ENCODE assay signal across 8 mouse cellular contexts in the genomic region with DNA sequence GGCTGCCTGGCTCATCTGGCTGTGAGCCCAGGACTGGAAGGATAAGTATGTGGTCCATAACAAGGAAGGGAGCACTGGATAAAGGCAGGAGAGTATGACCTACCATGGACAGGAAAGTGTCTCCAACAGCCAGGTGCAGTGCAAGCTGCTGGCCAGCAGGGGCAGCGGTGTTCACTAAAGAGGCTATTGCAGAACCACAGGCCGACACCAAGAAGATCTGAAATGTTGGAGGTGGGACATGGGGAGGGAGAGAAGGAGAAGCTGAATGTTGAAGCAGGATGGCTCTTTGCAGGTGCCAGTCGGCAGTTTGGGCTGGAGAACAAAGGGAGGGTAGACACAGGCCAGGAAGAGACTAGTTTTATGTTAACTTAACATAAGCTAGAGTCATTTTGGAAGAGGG. TPM values are rescaled to one million over a fixed set of nuclear protein-coding genes. Genes with fewer than 3 reads are reported as not detected.
DNase-seq lines count a peak whose midpoint lies in the region; ATAC-seq and TF ChIP-seq lines count a peak whose summit lies in the region.

No protein-coding gene starts in this region.

- 61% methylated on average over 3 of the region's 3 CpGs for WGBS in hindbrain, postnatal 0 days
- 70% methylated on average over 3 of the region's 3 CpGs for WGBS in hindbrain, embryonic 16.5 days

- no peak overlapping the region for H3K4me2 ChIP-seq in hindbrain, postnatal 0 days (ENCODE audit: low read depth, low read length)
- H3K4me2 ChIP-seq in hindbrain, embryonic 16.5 days (ENCODE audit: low read length), result no peak overlapping the region

- no peak overlapping the region for H3K9ac ChIP-seq in hindbrain, postnatal 0 days (replicated peaks; ENCODE audit: low read length)
- H3K9ac ChIP-seq in hindbrain, embryonic 16.5 days (ENCODE audit: low read depth, low read length), result no peak overlapping the region

- no peak overlapping the region for H3K27ac ChIP-seq in hindbrain, postnatal 0 days
- no peak overlapping the region for H3K27ac ChIP-seq in hindbrain, embryonic 16.5 days (ENCODE audit: low read depth, low read length)

- no peak overlapping the region for H3K4me3 ChIP-seq in hindbrain, postnatal 0 days (ENCODE audit: low read length)
- no peak overlapping the region for H3K4me3 ChIP-seq in hindbrain, embryonic 16.5 days (ENCODE audit: low read length)

- H3K36me3 ChIP-seq in hindbrain, postnatal 0 days (ENCODE audit: insufficient read depth, low read length), result no peaks in the 10 kb centered on the region
- H3K36me3 ChIP-seq in hindbrain, embryonic 16.5 days (ENCODE audit: control insufficient read depth, insufficient read depth, low read length), result no peaks in the 10 kb centered on the region

- TF ChIP-seq CTCF in hindbrain, postnatal 0 days (IDR thresholded peaks at IDR 0.05; ENCODE audit: low read depth), result peak; percentile 68

- H3K4me1 ChIP-seq in hindbrain, postnatal 0 days (ENCODE audit: insufficient read depth, low read length), result no peaks in the 10 kb centered on the region
- peaks cover under 1% of the 10 kb centered on the region; the same call in 1 of the 2 replicates for H3K4me1 ChIP-seq in hindbrain, embryonic 16.5 days (ENCODE audit: control insufficient read depth, insufficient read depth, low read depth, low read length)

- no peaks in the 10 kb centered on the region for H3K27me3 ChIP-seq in hindbrain, postnatal 0 days (ENCODE audit: insufficient read depth, low read length)
- H3K27me3 ChIP-seq in hindbrain, embryonic 16.5 days (replicated peaks; ENCODE audit: control insufficient read depth, insufficient read depth, low read length), result peaks cover 4% of the 10 kb centered on the region; the same call in 1 of the 2 replicates

- ATAC-seq in hindbrain, postnatal 0 days, result no peak
- no peak for ATAC-seq in hindbrain, embryonic 16.5 days

- DNase-seq in hindbrain, postnatal 0 days (ENCODE audit: low spot score), result peak; percentile 33
- peak; percentile 77 for DNase-seq in ES-CJ7 (ENCODE audit: low read depth, low spot score)
- DNase-seq in c-Kit-negative CD71-positive TER-119-positive erythroid progenitor cells, embryonic 14.5 days (ENCODE audit: low read depth, low spot score), result peak; percentile 19
- peak; percentile 10 for DNase-seq in naive thymus-derived CD4-positive, alpha-beta T cell, adult 2 months (ENCODE audit: low read depth)
- no peak for DNase-seq in Muller cell, postnatal 12 days (ENCODE audit: inconsistent ontology term)
- no peak for DNase-seq in neural tube, embryonic 10.5 days (ENCODE audit: extremely low spot score, low spot score)
- DNase-seq in right cerebral cortex, postnatal 25 days, result no peak

- no peaks in the 10 kb centered on the region for H3K9me3 ChIP-seq in hindbrain, postnatal 0 days (ENCODE audit: low read length)
- no peaks in the 10 kb centered on the region for H3K9me3 ChIP-seq in hindbrain, embryonic 16.5 days (ENCODE audit: control insufficient read depth, low read length)

RNA-seq across cellular contexts. Expression of gene Vangl1, which starts 6.3 kb away (rescaled TPM):
- 9.4 and 13.5 TPM in 2 replicates for total RNA-seq in hindbrain, postnatal 0 days (2014; rRNA removed)
- 7.5 and 8.0 TPM in 2 replicates for polyA plus RNA-seq in hindbrain, postnatal 0 days (2015; fragmentation: Nextera tagmentation; extraction: Ambion mirVana)
- polyA plus RNA-seq in hindbrain, embryonic 16.5 days (2015; fragmentation: Nextera tagmentation; extraction: Ambion mirVana), result 7.9 and 14.0 TPM in 2 replicates

Comparison
In these comparisons a context has a peak if more than half of its experiments do, and no peak if none do; other contexts are left out.
1. DNase-seq: peak in hindbrain, postnatal 0 days (single experiment), ES-CJ7 (single experiment), c-Kit-negative CD71-positive TER-119-positive erythroid progenitor cells, embryonic 14.5 days (single experiment) and naive thymus-derived CD4-positive, alpha-beta T cell, adult 2 months (single experiment); none in Muller cell, postnatal 12 days (single experiment), neural tube, embryonic 10.5 days (single experiment) and right cerebral cortex, postnatal 25 days (single experiment).